Mouse (Mus musculus): ENCODE measurements at regions not wholly inside any gene's neighbourhood (a gene's known extent, or its start where the extent isn't known, plus 50 kb on each side); places are given as distances from the start of the nearest gene placed in this dataset.
A peak's percentile ranks its signal among the peaks of the same experiment; 100 is the strongest.

DNA sequence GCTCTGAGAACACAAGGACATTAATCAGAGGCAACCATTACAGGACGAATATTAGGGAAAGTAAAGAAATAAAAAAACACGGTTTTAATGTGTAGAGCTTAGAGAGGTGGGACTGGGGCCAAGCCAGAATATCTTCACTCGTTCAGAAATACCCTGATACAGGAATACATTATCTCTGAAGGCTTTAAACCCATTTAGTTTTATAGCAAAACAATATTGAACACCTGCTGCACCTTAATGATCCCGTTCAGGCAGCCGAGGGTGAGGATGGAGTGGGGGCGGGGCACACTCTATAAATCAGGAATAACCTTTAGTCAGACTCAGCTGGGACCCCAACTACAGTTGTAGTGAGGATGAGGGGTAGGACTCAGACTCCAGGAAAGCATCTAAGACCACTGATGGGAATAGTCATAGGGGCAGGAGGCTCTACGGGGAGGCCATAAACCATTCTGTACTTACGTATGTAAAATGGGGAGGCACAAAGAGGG lies 508.0 kb upstream of the Adam5 start:
- no peak for DNase-seq

DNA sequence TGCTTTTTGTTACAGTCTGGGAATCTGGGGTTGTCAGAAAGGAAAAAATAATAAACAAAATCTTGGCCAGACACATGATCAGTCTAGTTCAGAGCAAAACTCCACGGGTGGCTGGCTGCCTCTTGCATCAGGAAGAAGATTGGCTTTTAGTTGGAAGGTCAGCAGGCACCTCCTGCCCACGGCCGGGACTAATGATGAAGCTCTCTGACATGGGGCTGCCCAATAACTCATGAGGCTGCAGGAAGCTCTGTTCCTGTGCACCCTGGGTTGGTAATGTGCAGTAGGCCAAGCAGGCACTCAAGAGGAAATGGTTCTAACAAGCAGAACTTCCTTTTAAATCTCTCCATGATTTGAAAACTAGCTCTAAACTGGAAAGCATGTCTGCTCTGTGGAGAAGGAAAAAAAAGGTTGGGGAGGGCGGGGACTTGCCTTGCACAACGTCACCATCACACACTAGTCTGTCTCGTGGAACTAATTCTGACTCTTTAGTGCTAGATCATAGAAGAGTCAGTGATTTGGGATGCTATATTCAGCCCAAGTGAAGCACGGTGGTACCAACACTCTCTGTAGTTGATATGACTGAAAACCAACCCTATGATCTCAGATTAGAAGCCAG lies 507.1 kb upstream of the Adam5 start:
- peak in 1 of 2 experiments; percentile 15 for DNase-seq

DNA sequence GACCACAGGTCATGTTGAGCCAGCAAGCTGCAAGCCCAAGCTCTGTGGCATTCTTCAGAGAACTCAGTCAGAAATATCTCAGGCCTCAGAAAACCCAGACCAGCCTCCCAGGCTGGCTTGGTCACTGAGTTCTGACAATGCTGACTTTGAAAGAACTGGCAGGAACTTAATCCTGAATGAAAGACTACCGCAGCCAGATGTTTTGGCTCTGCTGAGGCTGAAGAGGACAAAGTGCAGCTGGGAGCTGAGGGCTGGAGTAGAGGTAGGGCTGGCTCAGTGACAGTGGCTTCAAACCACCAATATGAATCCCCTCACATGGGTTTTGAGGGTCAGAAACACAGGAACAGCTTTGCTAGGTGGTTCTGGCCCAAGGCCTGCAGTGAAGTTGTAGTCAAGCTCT lies 505.6 kb upstream of the Adam5 start:
- DNase-seq = peak; percentile 51 to 67

DNA sequence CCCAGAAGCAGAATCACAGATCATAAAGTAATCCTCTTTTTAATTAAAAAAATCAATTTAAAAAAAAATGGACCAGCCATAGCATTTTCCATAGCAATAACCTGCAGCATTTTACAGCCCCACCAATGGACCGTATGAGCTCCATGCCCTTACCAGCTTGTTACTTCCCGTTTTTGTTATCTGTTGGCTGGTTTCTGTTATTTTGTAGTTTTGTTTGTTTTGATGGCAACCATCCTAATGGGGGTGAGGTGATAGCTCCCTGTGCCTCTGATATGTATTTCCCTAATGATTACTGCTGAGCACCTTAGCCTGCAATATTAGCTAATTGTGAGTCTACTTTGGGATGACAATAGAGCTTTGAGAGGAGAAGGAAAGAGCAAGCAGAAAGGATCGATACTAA lies 504.1 kb upstream of the Adam5 start:
- DNase-seq = no peak

DNA sequence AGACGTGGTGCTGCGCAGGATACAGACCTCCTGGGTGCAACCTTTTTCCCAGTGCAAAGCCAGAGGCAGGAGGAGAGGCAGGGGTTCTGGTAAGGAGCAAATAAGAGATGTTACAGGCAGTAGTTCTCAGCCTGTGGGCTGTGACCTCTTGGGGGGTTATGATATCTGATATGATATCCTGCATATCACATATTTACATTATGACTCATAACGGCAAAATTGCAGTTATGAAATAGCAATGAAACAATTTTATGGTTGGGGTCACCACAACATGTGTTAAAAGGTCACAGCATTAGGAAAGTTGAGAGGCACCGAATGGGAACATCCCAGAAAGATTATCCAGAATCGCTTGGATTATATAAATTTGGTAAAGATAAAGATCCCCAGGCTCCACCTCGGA lies 502.8 kb upstream of the Adam5 start:
- DNase-seq = no peak

DNA sequence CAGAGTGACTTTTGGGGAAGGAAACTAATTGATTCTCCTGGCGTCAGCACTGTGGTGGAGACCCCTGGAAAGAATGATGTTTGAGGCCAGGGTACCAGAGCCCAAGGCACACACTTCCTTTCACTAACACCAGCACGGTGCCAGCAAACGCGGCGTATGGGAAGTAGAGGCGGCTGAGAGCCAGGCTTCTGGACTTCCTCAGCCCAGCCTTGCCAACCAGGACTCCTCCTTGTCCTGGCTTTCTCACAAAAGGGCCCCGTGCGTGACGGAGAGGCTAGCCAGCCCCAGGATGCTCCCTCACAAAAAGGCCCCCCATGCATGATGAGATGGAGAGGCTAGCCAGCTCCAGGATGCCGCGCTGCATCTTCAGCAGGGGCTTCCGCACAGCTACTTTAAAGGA lies 502.1 kb upstream of the Adam5 start:
- peak in 1 of 2 experiments; percentile 34 for DNase-seq

DNA sequence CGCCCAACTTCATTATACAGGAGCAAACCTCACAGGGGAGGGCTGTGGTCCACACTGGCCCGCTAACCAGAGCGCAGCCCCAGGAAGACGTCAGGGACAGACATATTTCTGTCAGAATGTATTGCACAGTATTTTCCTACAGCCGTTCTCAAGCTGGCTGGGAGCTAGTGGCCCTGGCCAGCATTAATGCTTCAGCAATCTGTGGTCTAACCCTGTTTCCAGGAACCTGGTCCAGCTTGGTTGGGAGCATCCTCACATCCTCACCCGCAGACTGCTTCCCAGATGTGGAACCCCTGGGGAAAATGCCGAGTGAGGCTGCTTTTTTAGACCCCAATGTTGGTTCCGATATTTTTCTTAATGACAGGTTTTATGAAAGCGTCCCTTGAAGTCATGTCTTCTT lies 500.6 kb upstream of the Adam5 start:
- DNase-seq = no peak

DNA sequence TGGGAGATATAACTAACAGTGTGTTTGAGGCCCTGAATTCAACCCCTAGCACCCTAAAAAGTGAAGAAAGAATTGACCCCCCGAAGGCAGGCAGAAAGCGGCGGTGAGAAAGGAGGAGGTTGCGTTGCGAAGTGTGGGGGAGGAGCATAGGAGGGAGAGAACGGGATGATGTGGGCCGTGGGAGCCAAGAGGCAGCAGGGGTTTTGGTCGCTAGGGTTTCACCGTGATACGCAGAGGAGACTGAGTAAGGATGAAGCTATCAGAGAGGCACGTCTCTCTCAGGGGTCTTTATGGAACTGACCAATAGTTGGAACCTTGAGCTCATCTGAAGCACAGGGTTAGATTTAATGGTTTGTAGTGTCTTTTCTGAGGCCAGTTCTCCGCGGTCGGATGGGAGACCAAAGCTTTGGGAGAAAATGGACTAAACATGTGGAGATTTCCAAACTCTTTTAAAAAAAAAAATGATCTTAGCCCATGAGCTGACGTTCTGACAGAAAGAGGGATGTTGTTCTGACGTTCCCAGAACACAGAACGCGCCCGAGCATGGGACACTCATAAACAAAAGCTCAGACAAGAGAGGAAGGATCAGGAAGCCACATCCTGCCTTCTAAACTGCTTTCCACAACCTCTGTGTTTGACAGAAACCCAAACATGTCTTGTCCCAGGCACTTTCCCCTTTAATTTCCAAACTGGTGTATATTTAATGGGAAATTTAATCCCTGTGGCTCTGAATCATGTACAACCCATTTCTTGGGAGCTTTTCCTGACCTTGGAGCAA lies 499.7 kb upstream of the Adam5 start:
- no peak for DNase-seq

DNA sequence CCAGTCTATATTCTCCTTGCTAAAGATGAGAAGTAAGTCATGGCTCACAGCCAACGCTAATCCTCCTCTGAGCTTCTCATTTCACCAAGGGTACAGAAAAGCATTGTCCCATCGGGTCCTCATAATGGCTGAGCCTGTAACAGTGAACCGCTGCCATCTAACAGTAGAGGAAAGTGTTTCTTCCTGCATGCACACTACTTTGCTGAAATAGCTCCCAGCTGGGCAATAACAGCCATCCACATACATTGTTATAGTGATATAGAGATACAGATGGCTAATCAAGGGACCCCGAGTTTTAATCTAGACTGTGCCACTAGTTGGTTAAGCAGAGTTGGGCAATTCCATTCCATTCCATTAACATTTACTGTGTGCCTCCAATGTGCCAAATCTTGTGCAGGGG lies 492.2 kb upstream of the Adam5 start:
- no peak for DNase-seq

DNA sequence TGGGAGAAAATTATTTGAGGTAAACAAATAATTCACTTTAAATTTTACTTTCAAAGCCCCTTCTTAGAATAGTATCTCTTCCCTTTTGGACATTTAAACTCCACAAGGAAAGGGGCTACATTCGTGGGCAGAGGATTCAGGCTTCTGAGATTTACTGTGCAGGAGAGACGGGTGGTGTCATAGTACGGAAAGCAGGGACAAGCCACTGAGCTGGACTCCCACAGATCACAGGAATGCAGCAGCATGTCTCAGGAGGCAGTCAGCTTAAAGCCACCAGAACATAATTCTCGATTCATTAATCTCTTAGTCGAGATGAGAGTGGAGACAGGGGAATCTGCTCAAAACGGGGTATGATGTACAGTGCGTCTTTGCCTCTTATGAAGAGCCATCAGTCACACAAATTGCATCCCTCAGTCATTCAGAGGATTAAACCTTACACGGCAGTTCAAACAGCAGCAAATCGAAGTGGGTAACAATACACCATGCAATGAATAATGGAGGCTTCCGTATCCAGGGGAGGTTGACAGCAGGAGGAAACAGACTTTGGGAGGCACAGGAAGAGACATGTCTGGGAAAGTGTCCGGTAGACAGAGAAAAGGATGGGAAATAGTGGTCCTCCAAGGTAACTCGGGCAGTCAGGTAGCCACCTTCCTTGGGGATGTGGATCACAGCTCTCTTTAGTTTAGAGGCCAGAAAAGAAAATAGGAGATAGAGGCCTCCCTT lies 487.8 kb upstream of the Adam5 start:
- DNase-seq = no peak

DNA sequence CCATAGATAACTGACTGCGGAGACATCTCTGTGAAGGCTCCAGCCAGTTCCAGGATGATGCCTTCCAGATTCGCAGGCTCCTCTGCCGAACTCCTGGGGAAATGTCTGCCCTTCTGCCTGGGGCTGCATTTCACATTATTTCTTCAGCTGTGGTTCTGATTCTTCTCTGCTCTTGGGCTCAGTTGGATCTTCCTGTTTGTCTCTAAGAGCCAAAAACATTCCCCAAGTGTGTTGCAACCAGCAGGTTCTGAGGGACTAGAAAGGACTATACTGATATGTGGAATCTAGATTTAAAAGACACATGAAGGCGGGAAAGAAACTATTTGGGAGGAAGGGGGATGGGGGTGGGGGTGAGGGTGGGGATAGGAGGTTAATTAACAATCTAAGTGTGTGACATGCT lies 483.8 kb upstream of the Adam5 start:
- DNase-seq = peak; percentile 39 to 58

DNA sequence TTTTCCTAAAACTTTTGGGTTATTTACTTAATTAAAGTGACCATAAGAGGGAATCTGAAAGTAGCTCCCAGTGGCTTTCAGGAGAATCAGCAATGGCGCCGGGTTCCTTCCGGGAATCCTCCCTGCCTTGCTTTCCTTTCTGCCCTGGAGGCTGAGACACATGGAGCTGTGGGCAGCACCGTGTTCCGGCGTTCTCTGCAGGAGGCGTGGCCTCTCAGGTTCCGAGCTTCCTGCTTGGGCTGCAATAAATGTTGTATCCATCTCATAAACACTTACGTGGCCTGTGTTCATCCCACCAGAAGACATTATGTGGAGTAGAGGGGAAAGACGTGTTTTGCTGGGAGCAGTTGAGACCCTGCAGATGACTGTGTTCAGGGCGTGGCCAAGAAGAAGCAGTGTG lies 483.3 kb upstream of the Adam5 start:
- DNase-seq = peak; percentile 35 to 44

DNA sequence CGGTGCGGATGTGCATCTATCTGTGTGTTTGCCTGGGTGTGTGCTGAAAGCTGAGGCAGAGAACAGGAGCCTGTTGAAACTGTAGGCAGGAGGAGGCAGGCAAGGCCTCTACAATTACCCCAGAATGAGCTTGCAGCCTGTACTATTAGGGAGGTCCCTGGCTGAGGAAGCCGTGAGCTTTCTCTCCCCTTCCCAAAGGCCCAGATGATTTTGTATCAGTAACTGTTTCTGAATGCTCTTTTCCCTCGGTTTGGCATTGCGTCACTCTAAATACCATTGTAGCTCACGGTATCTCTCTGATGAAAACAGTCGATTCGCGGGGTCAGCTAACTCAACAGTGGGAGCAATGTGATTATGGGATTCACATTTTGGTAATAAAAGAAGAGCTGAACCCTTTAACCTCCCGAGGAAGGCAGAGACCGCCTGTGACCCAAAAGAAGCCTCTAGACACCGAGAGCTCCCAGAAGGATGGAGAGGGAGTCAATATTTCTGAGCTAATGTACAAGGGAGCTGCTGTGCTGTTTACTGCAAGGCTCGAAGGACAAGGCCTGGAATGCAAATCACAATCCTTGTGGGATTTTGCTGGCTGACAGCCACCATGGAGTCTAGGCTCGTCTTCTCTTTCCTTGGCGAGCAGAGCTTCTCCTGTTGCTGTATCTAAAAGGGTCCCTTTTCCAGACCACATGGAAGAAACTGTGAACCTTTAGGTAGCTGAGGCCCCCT lies 482.8 kb upstream of the Adam5 start:
- peak; percentile 74 to 78 for DNase-seq

Measured in heart, adult 18-20 months (tissue).